Mouse (Mus musculus) spleen, adult 2 months (tissue): ENCODE measurements around the gene Thrap3. TPM values are rescaled to one million over a fixed set of nuclear protein-coding genes. Genes with fewer than 3 reads are reported as not detected.

ENCODE experiments used
- DNase-seq, 2 experiments: peaks; one replicate each; pipeline versions ENCODE4 v3.0.0 to v3.0.0-alpha.2; 2012 to 2021; ENCODE audit warnings: low spot score in 2 of 2, low read depth in 1 of 2
- H3K27ac ChIP-seq: fragments of 200-500 bp; 2 replicates; pipeline ENCODE4 v1.5.1; 2012; ENCODE audit warnings: low read length, inconsistent platforms; ENCODE audit not compliant: insufficient read depth
- H3K27me3 ChIP-seq: fragments of 200-500 bp; 2 replicates; pipeline ENCODE4 v1.6.1; 2012; ENCODE audit warnings: mild to moderate bottlenecking, moderate library complexity, low read length, inconsistent platforms; ENCODE audit not compliant: control insufficient read depth, insufficient read depth
- H3K36me3 ChIP-seq: fragments of 200-500 bp; 2 replicates; pipeline ENCODE4 v1.6.1; 2012; ENCODE audit warnings: mild to moderate bottlenecking, low read length, inconsistent platforms; ENCODE audit not compliant: control insufficient read depth, insufficient read depth
- H3K4me1 ChIP-seq: fragments of 200-500 bp; 2 replicates; pipeline ENCODE4 v1.6.1; 2011; ENCODE audit warnings: inconsistent platforms; ENCODE audit not compliant: control insufficient read depth, insufficient read depth, insufficient read length
- H3K4me3 ChIP-seq: fragments of 200-500 bp; 2 replicates; pipeline ENCODE4 v1.5.1; 2011; ENCODE audit warnings: mild to moderate bottlenecking, inconsistent platforms; ENCODE audit not compliant: insufficient read depth, insufficient read length; ENCODE audit errors: extremely low read depth
- CTCF ChIP-seq: fragments of 200-500 bp; IDR thresholded peaks from 2 replicates; pipeline ENCODE4 v1.5.1; 2011; ENCODE audit warnings: mild to moderate bottlenecking, inconsistent platforms; ENCODE audit not compliant: insufficient read depth, insufficient read length, insufficient replicate concordance; ENCODE audit errors: extremely low read depth
- POLR2A ChIP-seq: fragments of 200-500 bp; IDR thresholded peaks from 2 replicates; pipeline ENCODE4 v1.6.1; 2011; ENCODE audit warnings: low read depth, low read length, inconsistent platforms
- WGBS: fragments of 180-500 bp; shearing (Covaris S2); methylation state at CpG from one replicate; pipeline ENCODE4 v1.1.7; 2018; 5-methylcytosine and 5-hydroxymethylcytosine counted together
- polyA plus RNA-seq: library from polyadenylated mRNA; depleted of rRNA; stranded (reverse); fragments of >200 nt; gene quantifications from 2 replicates; pipeline ENCODE4 v1.2.3, GENCODE M21; 2012; rRNA removed

The Thrap3 gene
- polyA plus RNA-seq, 1 experiment: 53.0 TPM

DNA sequence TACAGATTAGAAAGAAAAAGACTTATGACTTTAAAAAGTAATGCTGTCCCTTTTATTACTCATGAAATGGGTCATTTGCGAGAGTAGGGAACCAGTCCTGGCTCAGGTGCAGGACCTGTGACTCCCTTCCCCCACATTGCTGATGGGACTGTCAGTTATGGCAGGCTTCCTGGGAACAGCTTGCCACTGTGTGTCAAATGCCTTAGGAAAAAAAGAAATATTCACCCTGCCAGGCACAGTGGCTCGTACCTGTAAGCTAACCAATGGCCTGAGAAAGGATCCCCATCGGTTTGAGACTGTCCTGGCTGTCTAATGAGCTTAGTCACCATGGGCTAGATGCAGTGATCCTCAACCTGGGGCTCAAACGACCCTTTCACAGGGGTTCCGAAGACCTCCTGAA lies 82.5 kb downstream of the Thrap3 start:
- no peaks in the 10 kb centered on the region for H3K27me3 ChIP-seq
- peaks cover 10% of the 10 kb centered on the region for H3K36me3 ChIP-seq
- no peak overlapping the region for H3K4me3 ChIP-seq
- H3K27ac ChIP-seq: no peak overlapping the region
- DNase-seq: no peak
- no peaks in the 10 kb centered on the region for H3K4me1 ChIP-seq
- 85% methylated on average over 5 of the region's 5 CpGs for WGBS
- TF ChIP-seq CTCF (no peak), POLR2A (no peak)

GRCm38 (mm10) chr4:126119051-126119450 lies 83.5 kb downstream of the Thrap3 start:
- 83% methylated on average over 1 of the region's 1 CpGs for WGBS
- Histone ChIP-seq H3K4me3 (no peak overlapping the region), H3K27ac (no peak overlapping the region), H3K27me3 (no peaks in the 10 kb centered on the region), H3K36me3 (peaks cover 2% of the 10 kb centered on the region; the same call in 1 of the 2 replicates), H3K4me1 (no peaks in the 10 kb centered on the region)
- DNase-seq: no peak
- TF ChIP-seq CTCF (no peak), POLR2A (no peak)

DNA sequence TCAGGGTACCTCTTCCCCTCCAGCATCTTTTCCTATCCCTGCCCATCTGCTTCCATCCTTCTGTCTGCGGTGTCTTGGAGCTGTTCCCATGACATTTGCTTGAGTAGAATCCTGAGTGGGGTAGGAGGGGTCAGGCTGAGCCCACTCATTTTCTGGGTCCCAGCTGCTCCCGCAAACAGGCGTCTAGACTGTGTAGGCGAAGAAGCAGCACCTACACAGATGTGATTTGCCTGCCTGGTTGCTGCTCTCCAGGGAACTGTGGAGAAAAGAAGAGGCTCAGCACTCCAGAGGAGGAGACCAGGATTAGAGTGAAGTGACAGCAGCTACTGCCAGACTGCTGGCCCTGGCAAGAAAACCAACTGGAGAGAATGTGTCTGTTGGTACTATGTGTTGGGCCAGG lies 83.9 kb downstream of the Thrap3 start:
- H3K27me3 ChIP-seq: no peaks in the 10 kb centered on the region
- H3K27ac ChIP-seq: no peak overlapping the region
- 0 out of 2 replicates have a peak, but pooled peaks cover under 1% of the 10 kb centered on the region for H3K36me3 ChIP-seq
- DNase-seq: no peak
- WGBS: 89% methylated on average over 4 of the region's 4 CpGs
- TF ChIP-seq CTCF (no peak), POLR2A (no peak)
- no peak overlapping the region for H3K4me3 ChIP-seq
- H3K4me1 ChIP-seq: no peaks in the 10 kb centered on the region

DNA sequence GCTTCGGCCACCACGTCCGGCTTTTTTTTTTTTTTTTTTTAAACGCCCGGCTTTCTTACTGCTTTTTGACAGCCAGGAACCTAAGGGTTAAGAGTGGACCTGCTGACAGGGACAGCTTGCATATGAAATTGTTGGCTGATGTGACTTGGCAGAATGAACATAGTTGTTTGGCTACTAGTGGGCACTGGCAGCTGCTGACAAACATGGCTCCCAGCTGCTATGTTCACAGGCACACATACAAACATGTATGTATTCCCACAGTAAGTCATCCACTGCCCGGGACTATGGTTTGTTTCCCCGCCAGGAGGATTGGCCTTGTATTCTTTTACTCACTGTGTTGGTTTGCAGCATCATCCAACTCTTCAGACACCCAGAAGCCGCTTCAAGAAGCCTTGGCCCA lies 85.4 kb downstream of the Thrap3 start:
- Histone ChIP-seq H3K27ac (no peak overlapping the region), H3K36me3 (no peaks in the 10 kb centered on the region), H3K27me3 (no peaks in the 10 kb centered on the region), H3K4me3 (no peak overlapping the region), H3K4me1 (0 out of 2 replicates have a peak, but pooled peaks cover 1% of the 10 kb centered on the region)
- no peak for DNase-seq
- TF ChIP-seq POLR2A (no peak), CTCF (no peak)
- 90% methylated on average over 8 of the region's 8 CpGs for WGBS

GRCm38 (mm10) chr4:126115871-126116521 lies 86.6 kb downstream of the Thrap3 start:
- H3K4me3 ChIP-seq: no peak overlapping the region
- H3K4me1 ChIP-seq: peaks cover 8% of the 10 kb centered on the region; the same call in 1 of the 2 replicates
- WGBS: 80% methylated on average over 6 of the region's 6 CpGs
- H3K36me3 ChIP-seq: no peaks in the 10 kb centered on the region
- H3K27ac ChIP-seq: no peak overlapping the region
- TF ChIP-seq POLR2A (no peak), CTCF (no peak)
- no peaks in the 10 kb centered on the region for H3K27me3 ChIP-seq
- no peak for DNase-seq

DNA sequence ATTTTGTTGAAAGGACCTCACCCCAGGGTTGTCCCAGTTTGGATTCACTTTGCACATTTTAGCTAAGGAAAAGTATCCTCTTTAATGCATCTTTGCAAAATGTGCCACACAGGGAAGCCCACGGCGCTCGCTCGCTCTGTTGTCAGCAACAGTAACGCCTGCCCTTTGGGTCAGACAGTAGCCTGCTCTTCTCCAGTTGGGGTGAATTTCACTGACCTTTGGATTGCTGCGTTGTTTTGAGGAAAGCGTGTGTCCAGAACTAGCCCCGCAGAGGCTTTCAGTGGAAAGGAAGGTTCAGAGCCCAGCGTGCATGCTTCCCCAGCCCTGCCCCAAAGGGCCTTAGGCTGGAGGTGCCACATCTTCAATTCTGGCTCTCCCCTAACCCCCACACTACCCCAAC lies 87.1 kb downstream of the Thrap3 start:
- no peak for DNase-seq
- 92% methylated on average over 9 of the region's 9 CpGs for WGBS

More for the DNA sequence above, 87.1 kb downstream of the Thrap3 start:
- no peaks in the 10 kb centered on the region for H3K36me3 ChIP-seq
- no peaks in the 10 kb centered on the region for H3K27me3 ChIP-seq
- H3K4me3 ChIP-seq: no peak overlapping the region
- peaks cover 9% of the 10 kb centered on the region; the same call in 1 of the 2 replicates for H3K4me1 ChIP-seq
- no peak overlapping the region for H3K27ac ChIP-seq
- TF ChIP-seq POLR2A (no peak), CTCF (no peak)

Other genes starting within 250 kb of the Thrap3 start
- 40.2 and 58.7 TPM in 2 replicates for gene Csf3r, start 178.2 kb downstream of the Thrap3 start, polyA plus RNA-seq
- gene Mrps15, start 155.8 kb downstream of the Thrap3 start, polyA plus RNA-seq: 33.6 and 66.2 TPM in 2 replicates
- gene Oscp1, start 144.2 kb downstream of the Thrap3 start, polyA plus RNA-seq: 0.35 and 0.46 TPM in 2 replicates
- 22.2 and 25.7 TPM in 2 replicates for gene Lsm10, start 106.1 kb downstream of the Thrap3 start, polyA plus RNA-seq
- 19.4 and 21.0 TPM in 2 replicates for gene Stk40, start 98.8 kb downstream of the Thrap3 start, polyA plus RNA-seq
- 57.5 and 89.5 TPM in 2 replicates for gene Eva1b, start 55.0 kb downstream of the Thrap3 start, polyA plus RNA-seq
- 0.34 and 0.54 TPM in 2 replicates for gene Sh3d21, start 39.3 kb downstream of the Thrap3 start, polyA plus RNA-seq
- 46.3 and 60.2 TPM in 2 replicates for gene Map7d1, start 53.6 kb upstream of the Thrap3 start, polyA plus RNA-seq
- 23.6 and 25.7 TPM in 2 replicates for gene Trappc3, start 59.6 kb upstream of the Thrap3 start, polyA plus RNA-seq
- 3.2 and 3.7 TPM in 2 replicates for gene Col8a2, start 84.0 kb upstream of the Thrap3 start, polyA plus RNA-seq
- gene Adprhl2, start 118.9 kb upstream of the Thrap3 start, polyA plus RNA-seq: 44.3 and 65.3 TPM in 2 replicates
- 1.7 and 2.0 TPM in 2 replicates for gene Tekt2, start 122.9 kb upstream of the Thrap3 start, polyA plus RNA-seq
- 12.6 and 14.8 TPM in 2 replicates for gene Ago3, start 226.8 kb upstream of the Thrap3 start, polyA plus RNA-seq